Mouse (Mus musculus) intestine, postnatal 0 days (tissue): ENCODE measurements at regions not wholly inside any gene's neighbourhood (a gene's known extent, or its start where the extent isn't known, plus 50 kb on each side); places are given as distances from the start of the nearest gene placed in this dataset.
"Not testable (repeated sequence)": the region's sequence is repeated elsewhere in the genome, so short reads cannot be mapped to it uniquely, and the experiment has no call there.

Source experiments
- ATAC-seq: fragments of 200-750 bp; cut with Nextera tagmentation; 2 replicates; pipeline ENCODE4 v1.8.0; 2017; ENCODE audit warnings: mild to moderate bottlenecking, moderate TSS enrichment, moderate library complexity
- H3K27ac ChIP-seq: fragments of 300-500 bp; sonication (generic); 2 replicates; pipeline ENCODE4 v1.5.1; 2014; ENCODE audit warnings: mild to moderate bottlenecking, low read depth, low read length, moderate library complexity
- H3K27me3 ChIP-seq: fragments of 300-500 bp; sonication (generic); replicated peaks from 2 replicates; pipeline ENCODE4 v1.6.1; 2014; ENCODE audit warnings: low read length, mixed read lengths; ENCODE audit not compliant: control insufficient read depth, insufficient read depth
- H3K36me3 ChIP-seq: fragments of 300-500 bp; sonication (generic); 2 replicates; pipeline ENCODE4 v1.6.1; 2014; ENCODE audit warnings: mild to moderate bottlenecking, moderate library complexity; ENCODE audit not compliant: control insufficient read depth, insufficient read depth
- H3K4me1 ChIP-seq: fragments of 300-500 bp; sonication (generic); replicated peaks from 2 replicates; pipeline ENCODE4 v1.6.1; 2014; ENCODE audit warnings: antibody characterized with exemption, low read length, mixed read lengths; ENCODE audit not compliant: control insufficient read depth, insufficient read depth
- H3K4me2 ChIP-seq: fragments of 300-500 bp; sonication (generic); replicated peaks from 2 replicates; pipeline ENCODE4 v1.6.1; 2014; ENCODE audit warnings: low read depth, mild to moderate bottlenecking, moderate library complexity
- H3K4me3 ChIP-seq: fragments of 300-500 bp; sonication (generic); 2 replicates; pipeline ENCODE4 v1.5.1; 2014; ENCODE audit warnings: low read depth, low read length
- H3K9ac ChIP-seq: fragments of 300-500 bp; sonication (generic); 2 replicates; pipeline ENCODE4 v1.6.1; 2014; ENCODE audit warnings: mild to moderate bottlenecking, low read depth, low read length
- H3K9me3 ChIP-seq: fragments of 300-500 bp; sonication (generic); 2 replicates; pipeline ENCODE4 v1.6.1; 2016; ENCODE audit warnings: mixed run types; ENCODE audit not compliant: control insufficient read depth
- CTCF ChIP-seq: sonication (generic); IDR thresholded peaks from 2 replicates; pipeline ENCODE4 v1.5.1; 2016; ENCODE audit warnings: low read depth, mild to moderate bottlenecking, control low read depth, antibody characterized with exemption, moderate library complexity
- WGBS: fragments of 180-500 bp; shearing (Covaris S2); extraction: QIAGEN DNeasy Blood & Tissue Kit; methylation state at CpG from one replicate; pipeline ENCODE4 v1.1.7; 2014; 5-methylcytosine and 5-hydroxymethylcytosine counted together

- not testable (repeated sequence) for H3K4me1 ChIP-seq, H3K36me3 ChIP-seq, H3K4me3 ChIP-seq, H3K9ac ChIP-seq, H3K9me3 ChIP-seq, H3K27me3 ChIP-seq, H3K4me2 ChIP-seq, ATAC-seq, H3K27ac ChIP-seq
Measured at GRCm38 (mm10) chr13:3035291-3035690, 502.6 kb upstream of the Gdi2 start.

GRCm38 (mm10) chr13:3037010-3037409 lies 500.9 kb upstream of the Gdi2 start:
- H3K27me3 ChIP-seq, H3K9ac ChIP-seq, H3K4me3 ChIP-seq, H3K36me3 ChIP-seq, H3K4me2 ChIP-seq, H3K27ac ChIP-seq, H3K4me1 ChIP-seq, H3K9me3 ChIP-seq: not testable (repeated sequence)
- ATAC-seq: 0 out of 2 replicates have a peak, but pooled peaks have one; percentile 51
- 25% methylated on average over 1 of the region's 1 CpGs for WGBS

- not testable (repeated sequence) for H3K4me3 ChIP-seq, H3K9ac ChIP-seq, H3K27me3 ChIP-seq, ATAC-seq, H3K27ac ChIP-seq, H3K4me1 ChIP-seq, H3K9me3 ChIP-seq, H3K4me2 ChIP-seq, H3K36me3 ChIP-seq
- WGBS: 79% methylated on average over 8 of the region's 9 CpGs
Measured at GRCm38 (mm10) chr13:3046381-3047105, 491.3 kb upstream of the Gdi2 start.

- not testable (repeated sequence) for ATAC-seq, H3K27ac ChIP-seq
Measured at GRCm38 (mm10) chr13:3083480-3083879, 454.4 kb upstream of the Gdi2 start.

GRCm38 (mm10) chr13:3089971-3090370 lies 447.9 kb upstream of the Gdi2 start:
- H3K36me3 ChIP-seq, H3K4me2 ChIP-seq, H3K27ac ChIP-seq, H3K4me3 ChIP-seq, H3K27me3 ChIP-seq, H3K4me1 ChIP-seq, H3K9ac ChIP-seq, H3K9me3 ChIP-seq, ATAC-seq: not testable (repeated sequence)
- 81% methylated on average over 7 of the region's 7 CpGs for WGBS

More at GRCm38 (mm10) chr13:3083480-3083879, 454.4 kb upstream of the Gdi2 start:
- not testable (repeated sequence) for H3K4me2 ChIP-seq, H3K4me3 ChIP-seq, H3K9ac ChIP-seq, H3K4me1 ChIP-seq, H3K9me3 ChIP-seq, H3K36me3 ChIP-seq, H3K27me3 ChIP-seq
- 76% methylated on average over 3 of the region's 3 CpGs for WGBS

- H3K27ac ChIP-seq, H3K4me2 ChIP-seq, H3K27me3 ChIP-seq, H3K36me3 ChIP-seq, ATAC-seq, H3K9ac ChIP-seq, H3K4me3 ChIP-seq, H3K9me3 ChIP-seq, H3K4me1 ChIP-seq: not testable (repeated sequence)
- 20% methylated on average over 2 of the region's 2 CpGs for WGBS
Measured at GRCm38 (mm10) chr13:3106543-3106942, 431.3 kb upstream of the Gdi2 start.

GRCm38 (mm10) chr13:3128150-3128549 lies 409.7 kb upstream of the Gdi2 start:
- TF ChIP-seq CTCF: peak; percentile 50
- not testable (repeated sequence) for ATAC-seq, H3K27ac ChIP-seq

GRCm38 (mm10) chr13:3137281-3137680 lies 400.6 kb upstream of the Gdi2 start:
- not testable (repeated sequence) for H3K4me3 ChIP-seq, ATAC-seq, H3K4me2 ChIP-seq, H3K27ac ChIP-seq, H3K36me3 ChIP-seq, H3K27me3 ChIP-seq, H3K9me3 ChIP-seq, H3K4me1 ChIP-seq, H3K9ac ChIP-seq
- WGBS: 75% methylated on average over 2 of the region's 2 CpGs

More at GRCm38 (mm10) chr13:3128150-3128549, 409.7 kb upstream of the Gdi2 start:
- not testable (repeated sequence) for H3K36me3 ChIP-seq, H3K9ac ChIP-seq, H3K4me3 ChIP-seq, H3K4me1 ChIP-seq, H3K4me2 ChIP-seq, H3K27me3 ChIP-seq, H3K9me3 ChIP-seq
- WGBS: 21% methylated on average over 4 of the region's 4 CpGs
